Mouse (Mus musculus): Measurements from ENCODE around the gene Ubald1.

GRCm38 (mm10) chr16:4901167-4901566, 21.1 kb upstream of the Ubald1 start:
- TF ChIP-seq CTCF (IDR thresholded peaks at IDR 0.05; ENCODE audit: extremely low read depth, insufficient read depth, insufficient read length, insufficient replicate concordance) = no peak
- TF ChIP-seq POLR2A (IDR thresholded peaks at IDR 0.05; ENCODE audit: low read depth, low read length) = no peak

All from spleen, adult 2 months (tissue).